Mouse (Mus musculus): ENCODE data around the gene Mcemp1.

The Mcemp1 gene

DNA sequence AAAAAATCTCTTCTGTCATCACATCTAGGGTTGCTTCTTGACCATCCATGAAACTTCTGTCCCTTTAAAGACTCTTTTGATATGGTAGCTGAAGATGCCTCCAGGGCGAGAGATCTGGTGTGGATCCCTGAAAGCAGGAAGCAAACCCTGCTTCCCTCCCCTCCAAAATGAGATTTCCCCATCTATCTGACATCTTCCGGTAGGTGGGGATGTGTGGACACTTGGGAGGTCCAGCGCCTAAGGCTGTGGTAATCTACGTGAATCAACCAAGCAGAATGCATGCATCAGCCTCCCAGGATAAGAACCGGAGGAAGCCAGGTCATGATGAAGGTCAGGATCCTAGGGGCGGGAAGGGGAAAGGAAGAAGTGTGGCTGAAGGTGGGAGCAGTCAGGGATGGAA lies at the start of gene Mcemp1:
TSS of gene Mcemp1 (plus strand) at position 248 of the 400 bp plus-strand sequence.
- DNase-seq (ENCODE audit: low spot score in 2 of 2), result no peak

DNA sequence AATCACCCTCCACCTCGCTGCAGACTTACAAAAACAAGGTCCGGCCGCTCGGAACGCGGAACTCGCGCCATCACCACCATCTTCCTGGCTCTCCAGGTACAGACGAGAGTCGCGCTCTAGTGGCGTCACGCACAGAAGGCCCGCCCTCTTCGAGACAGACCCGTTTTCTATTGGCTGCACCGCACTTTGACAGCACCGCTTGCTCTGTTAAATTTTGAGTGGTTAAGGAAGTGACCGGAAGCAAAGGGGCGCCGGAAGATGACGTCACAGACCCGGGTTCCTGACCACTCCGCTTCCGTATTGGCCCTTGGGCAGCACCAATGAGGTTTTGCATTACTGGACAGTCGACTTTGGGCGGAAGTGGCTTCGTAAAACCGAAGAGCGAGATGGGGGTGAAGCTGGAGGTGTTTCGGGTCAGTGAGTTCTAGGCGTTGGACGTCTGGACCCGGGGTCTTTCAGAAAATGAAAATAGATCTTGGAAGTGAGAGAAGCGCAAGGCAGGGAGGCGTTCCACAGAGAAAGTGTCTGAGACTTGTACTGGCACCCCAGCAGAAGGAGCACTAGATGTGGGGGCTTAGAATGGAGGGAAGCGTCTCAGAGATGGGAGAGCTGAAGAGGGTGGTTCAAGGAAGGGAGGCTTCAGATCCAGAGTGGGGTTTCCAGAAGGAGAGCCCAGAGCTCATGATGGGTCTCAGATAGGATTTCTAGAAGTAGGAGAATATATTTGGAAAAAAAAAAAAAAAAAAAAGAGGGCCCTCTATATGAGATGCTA lies 44.2 kb upstream of the Mcemp1 start, which contains the start of the genes Xab2 and Pet100:
TSS of gene Xab2 (minus strand) at position 118 of the 772 bp plus-strand sequence.
TSS of gene Pet100 (plus strand) at position 350 of the 772 bp plus-strand sequence.
- peak; percentile 97 to 98 for DNase-seq (ENCODE audit: low spot score in 2 of 2)

DNA sequence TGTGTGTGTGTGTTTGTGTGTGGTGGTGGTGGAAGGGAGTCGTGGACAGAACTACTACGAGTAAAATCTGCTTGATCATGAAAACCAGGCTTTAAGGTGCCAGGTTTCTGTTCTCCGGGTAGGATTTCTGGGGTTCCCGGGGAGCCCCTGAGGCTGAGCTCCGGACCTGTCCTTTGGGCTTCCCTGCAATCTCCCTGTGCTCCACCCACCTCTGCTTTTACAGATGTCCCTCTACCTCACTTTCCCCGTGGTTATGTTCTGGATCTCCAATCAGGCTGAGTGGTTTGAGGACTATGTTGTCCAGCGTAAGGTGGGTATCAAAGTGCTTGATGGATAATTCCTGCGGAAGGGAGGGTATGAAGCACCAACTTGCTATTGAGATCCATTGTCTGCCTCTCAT lies 43.4 kb upstream of the Mcemp1 start:
- no peak for DNase-seq (ENCODE audit: low spot score in 2 of 2)

DNA sequence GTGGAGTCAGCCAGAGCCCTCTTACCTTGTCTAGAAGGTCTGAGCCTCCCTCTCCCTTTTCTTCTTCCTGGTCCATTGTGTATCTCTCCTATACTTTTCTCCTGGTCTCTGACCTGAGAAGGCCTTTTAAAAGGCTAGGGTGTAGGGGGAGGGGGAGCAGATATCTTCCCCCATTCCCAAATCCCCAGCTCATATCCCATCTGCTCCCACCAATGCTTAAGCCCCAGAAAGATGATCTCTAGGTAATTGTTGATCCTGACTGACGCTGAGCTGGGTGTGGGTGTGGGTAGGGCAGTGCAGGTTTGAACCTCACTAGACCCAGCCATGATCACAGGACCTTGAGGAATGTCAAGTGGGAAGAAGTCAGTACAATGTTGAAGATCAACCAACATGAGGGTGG lies 40.1 kb upstream of the Mcemp1 start, which contains the start of gene Pcp2:
TSS of gene Pcp2 (minus strand) at position 101 of the 400 bp plus-strand sequence.
- no peak for DNase-seq (ENCODE audit: low spot score in 2 of 2)

DNA sequence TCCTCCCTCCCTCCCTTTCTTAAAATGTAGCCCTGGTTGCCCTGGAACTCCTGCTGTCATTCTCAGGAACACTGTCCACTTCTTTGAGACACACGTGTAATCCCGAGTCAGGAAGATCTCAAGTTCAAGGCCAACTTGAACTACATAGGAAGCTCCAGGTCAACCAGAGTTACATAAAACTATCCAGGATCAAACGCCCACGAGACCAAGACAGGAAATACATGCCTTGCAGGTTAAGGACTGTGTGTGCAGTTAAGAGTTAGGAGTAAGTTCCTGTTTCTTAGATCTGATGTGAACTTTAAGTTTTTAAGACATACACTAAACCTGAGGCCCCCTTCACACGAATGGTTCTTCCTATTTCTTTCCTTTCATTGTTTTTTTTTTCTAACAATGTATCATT lies 38.6 kb upstream of the Mcemp1 start:
- DNase-seq (ENCODE audit: low spot score in 2 of 2), result no peak

DNA sequence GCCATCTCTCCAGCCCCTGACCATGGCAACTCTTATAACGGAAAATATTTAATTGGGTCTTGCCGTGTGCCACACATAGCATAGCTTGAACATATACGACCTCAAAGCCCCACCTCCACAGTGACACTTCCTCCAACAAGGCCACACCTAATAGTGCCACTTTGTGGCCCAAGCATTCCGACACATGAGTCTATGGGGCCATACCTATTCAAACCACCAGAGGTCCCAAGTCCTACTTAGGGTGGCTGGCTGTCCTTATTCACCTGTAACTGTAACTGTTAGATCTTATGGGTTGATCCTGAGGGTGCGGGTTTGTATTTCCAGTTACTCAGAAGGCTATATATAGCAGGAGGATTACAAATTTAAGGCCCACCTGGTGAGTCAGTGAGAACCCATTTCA lies 37.5 kb upstream of the Mcemp1 start:
- peak in 1 of 2 experiments; percentile 38 for DNase-seq (ENCODE audit: low spot score in 2 of 2)

DNA sequence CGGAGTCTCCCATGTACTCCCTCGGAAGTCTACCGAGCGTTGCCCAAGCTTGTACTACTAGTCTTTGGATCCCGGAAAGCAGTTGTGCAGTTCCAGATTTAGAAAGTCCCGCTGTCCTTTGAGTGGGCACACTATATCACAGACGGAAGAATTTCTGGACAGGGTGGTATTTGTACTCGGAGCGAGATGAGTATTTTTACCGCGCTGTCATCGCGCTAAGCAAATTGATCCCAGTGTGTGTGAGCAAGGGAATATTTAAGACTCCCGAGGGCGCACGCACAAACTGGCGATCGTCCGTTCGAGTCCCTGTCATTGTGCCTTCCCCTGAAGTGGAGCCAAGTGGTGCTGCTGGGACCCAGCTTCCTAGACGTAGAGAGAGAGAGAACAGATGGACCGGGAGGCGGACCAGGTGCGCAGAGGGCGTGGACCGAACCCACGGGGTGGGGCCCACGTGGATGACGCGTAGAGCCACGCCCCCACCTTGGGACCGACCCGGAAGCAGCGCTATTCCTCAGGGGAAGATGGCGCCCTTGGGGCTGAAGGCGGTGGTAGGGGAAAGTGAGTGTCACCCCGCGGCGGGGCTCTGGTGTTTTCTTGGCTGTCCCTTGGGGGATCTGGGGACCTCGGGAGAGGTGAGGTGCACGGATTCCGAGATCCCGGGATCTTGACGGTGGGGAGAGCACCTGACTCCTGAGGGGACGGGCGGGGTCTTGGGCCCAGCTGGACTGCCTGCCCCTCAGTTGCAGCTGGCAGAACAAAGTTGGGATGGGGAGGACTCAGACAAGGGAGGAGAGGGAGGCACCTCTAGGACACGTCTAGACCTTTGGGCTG lies 34.7 kb upstream of the Mcemp1 start, which contains the start of gene Stxbp2:
TSS of gene Stxbp2 (plus strand) at position 309 of the 831 bp plus-strand sequence.
- peak; percentile 84 to 92 for DNase-seq (ENCODE audit: low spot score in 2 of 2)

DNA sequence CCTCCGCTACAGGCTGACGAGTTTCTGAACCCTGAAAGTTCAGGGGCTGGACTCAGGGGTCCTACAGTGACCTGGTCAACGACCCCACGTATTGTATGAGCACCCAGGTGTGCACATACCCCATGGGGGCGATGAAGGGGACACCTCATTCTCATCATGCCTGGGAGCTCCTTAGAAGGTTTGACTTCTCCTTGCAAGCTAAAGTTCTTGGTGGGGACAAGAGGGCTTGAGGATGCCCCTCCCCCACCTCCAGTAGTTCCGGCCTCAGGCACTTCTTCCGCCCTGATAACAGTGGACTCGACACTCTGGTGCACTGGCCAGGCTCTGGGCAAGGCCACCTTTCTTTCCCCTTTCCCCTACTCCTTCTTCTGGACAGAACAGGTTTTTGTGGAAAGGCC lies 34.1 kb upstream of the Mcemp1 start:
- no peak for DNase-seq (ENCODE audit: low spot score in 2 of 2)

DNA sequence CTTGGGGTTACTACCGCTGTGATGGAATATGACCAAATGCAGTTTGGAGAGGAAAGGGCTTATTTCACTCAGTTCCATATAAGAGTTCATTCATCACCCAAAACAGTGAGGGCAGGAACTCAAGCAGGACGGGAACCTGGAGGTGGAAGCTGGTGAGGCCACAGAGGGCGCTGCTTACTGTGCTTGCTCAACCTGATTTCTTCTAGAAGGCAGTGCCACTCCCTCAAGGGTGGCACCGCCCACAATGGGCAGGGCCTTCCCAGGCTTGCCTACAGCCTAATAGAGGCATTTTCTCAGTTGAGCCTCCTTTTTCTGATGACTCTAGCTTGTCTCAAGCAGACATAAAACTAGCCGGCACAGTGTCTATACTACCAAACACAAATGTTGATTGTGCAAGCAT lies 19.8 kb upstream of the Mcemp1 start:
- DNase-seq (ENCODE audit: low spot score in 2 of 2), result peak; percentile 73 to 78

DNA sequence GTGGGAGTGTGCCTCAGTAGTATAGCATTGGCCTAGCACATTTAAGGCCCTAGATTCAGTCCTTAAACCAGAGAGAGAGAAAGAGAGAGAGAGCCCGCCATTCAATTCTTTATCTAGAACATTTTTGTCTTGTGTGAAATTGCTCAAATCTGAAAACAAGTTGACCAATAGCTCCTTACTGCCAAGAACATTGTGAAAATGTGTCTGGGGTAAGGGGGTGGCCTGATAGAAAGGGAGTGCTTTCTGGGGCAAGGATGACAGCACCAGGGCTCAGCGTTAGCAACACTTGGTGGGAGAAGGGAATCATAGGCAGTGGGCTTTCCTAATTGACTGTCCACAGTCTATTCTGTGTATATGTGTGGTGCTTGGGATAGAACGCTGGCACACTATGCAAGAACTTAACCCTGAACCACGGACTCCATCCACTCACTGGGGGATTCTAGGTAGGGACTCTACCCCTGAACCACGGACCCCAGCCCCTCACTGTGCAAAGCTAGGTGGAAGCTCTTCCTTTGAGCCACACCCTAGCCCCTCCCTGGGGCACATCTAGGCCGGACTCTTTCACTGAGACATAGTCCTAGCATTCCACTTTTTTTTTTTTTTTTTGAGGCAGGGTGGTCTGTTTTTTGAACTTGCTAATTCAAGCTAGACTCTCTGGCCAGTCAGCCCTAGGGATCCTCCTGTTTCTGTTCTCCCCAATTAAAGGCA lies 18.6 kb upstream of the Mcemp1 start:
- DNase-seq (ENCODE audit: low spot score in 2 of 2), result no peak

DNA sequence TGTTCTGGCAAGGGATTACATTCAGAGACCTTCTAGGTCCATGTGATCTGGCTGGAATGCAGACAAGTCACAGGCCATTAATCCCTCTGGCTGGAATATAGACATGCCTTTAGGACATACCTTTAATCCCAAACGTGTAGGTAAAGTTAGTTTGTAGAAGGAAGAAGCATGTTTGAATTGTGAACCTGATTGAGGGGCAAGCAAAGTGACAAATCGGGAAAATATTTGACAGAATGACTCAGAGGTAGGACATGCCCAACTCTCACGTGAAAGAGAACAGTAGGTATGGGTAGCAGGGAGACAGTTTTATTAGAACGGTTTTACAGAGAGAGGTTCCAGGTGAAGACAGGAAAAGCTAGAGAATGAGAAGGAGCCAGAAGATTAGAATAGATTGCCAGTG lies 18.0 kb upstream of the Mcemp1 start:
- no peak for DNase-seq (ENCODE audit: low spot score in 2 of 2)

DNA sequence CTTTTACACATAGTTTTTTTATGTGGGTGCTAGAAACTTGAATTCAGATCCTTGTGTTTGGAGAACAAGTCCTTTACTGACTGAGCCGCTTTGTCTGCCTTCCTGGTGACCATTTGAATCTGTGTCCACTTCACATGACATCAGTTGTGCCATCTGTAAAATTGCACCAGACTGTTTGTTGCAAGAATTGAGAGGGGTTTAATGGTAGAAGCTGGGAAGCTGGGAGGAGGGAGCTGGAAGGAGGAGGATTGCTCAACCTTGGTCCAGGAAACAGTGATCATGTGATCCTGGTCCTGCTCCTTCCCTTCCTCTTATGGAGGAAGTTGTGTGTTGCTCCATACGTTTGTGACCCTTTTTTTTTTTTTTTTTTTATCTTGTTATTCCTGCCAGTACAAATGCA lies 17.3 kb upstream of the Mcemp1 start:
- no peak for DNase-seq (ENCODE audit: low spot score in 2 of 2)

DNA sequence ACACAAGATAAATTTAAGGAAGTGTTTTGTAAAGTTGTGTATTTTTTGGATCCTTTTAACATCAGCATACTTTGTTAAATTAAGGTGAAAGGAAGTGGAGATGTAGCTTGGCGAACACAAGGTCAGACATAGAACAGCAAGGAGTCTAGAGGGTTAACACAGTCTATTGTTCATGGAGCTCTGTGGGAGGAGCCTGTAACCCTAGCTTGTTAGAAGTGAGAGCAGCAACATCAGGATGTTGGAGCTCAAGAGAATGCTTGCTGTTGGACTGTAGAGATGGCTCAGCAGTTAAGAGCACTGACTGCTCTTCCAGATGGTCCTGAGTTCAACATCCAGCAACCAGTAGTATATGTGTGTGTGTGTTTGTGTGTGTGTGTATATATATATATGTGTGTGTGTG lies 16.6 kb upstream of the Mcemp1 start:
- no peak for DNase-seq (ENCODE audit: low spot score in 2 of 2)

DNA sequence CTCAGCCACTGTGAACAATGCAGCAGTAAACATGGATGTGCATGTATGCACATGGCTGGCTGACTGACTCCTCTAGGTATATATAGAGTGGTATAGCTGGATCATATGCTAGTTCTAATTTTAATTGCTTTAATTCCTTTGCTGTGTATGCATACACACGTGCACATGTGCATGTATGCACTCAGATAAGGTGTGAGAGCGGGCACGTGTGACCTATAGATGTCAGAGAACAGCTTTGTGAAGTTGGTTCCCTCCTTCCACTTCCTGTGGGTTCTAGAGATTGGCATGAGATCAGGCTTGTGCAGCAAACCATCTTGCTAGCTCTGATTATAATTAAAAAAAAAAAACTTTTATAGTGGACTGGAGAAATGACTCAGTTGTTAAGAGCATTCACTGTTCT lies 12.7 kb upstream of the Mcemp1 start:
- no peak for DNase-seq (ENCODE audit: low spot score in 2 of 2)

DNA sequence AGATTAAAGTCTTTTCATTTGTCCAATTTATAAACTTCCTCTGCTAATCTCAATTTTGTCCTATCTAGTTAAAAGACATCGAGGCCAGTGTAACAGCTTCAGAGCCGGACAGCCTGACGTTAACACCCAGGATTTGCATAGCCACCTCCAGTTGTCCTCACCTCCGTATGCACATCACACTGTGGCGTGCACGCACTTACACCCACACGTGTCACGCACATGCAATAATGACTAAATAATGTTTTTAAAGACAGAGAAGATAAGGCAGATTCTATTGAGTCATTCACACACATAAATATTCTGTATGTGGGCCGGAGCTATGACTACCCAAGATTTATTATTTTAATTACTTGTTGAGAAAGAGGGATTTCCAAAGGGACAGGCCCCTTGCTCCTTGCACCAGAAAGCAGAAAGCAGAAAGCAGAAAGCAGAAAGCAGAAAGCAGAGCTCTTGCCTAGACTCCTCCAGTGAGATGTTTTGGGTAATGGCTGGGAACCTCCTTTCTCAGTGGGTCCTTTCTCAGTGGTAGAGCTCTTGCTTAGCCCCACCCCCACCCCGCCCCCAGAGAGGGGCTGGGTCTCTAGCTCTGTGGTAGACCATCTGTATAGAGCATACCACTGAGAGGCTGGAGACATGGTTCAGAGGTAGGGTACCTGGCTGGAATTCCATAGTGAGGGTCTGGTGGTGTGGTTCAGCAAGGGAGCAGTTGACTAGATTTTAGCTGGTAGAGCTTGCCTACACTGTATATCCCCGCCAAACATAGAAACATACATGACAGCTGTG lies 10.6 kb upstream of the Mcemp1 start:
- no peak for DNase-seq (ENCODE audit: low spot score in 2 of 2)

DNA sequence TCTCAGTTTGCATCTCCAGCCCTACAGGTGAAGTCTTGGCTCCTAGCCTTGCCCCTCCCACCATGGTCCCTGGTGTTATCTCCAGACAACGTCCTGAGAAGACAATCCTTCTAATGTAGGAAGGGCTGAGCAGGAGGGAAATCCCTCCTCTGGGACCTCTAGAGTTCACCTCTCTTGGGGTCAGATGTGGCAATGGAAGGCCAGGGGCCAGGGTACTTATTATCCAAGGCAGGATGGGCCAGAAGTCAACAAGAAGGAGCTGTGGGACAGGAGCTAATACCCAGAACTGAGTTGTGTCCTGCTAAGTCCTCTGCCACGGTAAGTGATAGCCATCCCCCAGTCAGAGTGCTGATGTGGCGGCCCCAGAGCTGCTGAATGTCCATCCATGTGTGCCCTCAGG lies 10.0 kb upstream of the Mcemp1 start, which contains the start of gene Retn:
TSS of gene Retn (plus strand) at position 245 of the 400 bp plus-strand sequence.
- no peak for DNase-seq (ENCODE audit: low spot score in 2 of 2)

DNA sequence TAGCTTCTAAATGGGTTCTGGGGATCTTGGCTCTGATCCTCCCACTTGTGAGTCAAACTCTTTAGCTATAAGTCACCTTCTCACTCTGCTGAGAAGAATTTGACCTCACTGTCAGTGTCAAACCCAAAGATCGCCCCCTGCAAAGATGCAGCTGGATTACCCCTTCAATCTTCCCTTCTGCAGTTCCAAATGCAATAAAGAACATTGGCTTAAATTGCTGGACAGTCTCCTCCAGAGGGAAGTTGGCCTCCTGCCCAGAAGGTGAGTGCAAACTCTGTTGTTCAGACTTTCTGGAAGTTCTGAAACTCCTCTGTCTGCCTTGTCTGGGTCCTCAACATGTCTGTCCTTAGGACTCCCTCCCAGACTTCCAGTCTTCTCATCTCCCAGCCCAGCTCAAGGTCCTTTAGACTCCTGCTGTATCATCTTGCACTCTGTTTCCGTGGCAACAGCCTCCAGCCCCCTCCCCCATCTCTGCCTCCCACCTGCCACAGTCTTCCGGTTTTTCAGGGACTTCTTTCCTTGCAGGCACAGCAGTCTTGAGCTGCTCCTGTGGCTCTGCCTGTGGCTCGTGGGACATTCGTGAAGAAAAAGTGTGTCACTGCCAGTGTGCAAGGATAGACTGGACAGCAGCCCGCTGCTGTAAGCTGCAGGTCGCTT lies 8.7 kb upstream of the Mcemp1 start:
- no peak for DNase-seq (ENCODE audit: low spot score in 2 of 2)

DNA sequence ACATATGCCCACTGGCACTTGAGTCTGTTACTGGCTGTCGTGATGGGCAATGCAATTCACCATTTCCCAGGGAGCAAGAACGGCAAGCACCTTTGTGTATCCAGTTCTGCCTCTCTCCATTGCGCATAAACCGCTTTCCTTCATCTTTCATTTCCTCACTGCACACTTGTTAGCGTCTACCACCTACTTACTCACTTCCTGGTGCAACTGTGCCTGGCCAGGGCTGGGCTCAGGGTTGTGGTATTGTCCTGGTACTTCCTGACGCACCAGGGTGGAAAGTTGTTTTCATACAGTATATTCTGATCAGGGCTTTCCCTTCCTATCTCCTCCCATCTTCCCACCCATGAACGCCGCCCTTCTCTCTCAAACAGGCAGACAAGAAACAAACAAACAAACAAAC lies 4.7 kb upstream of the Mcemp1 start:
- DNase-seq (ENCODE audit: low spot score in 2 of 2), result no peak

DNA sequence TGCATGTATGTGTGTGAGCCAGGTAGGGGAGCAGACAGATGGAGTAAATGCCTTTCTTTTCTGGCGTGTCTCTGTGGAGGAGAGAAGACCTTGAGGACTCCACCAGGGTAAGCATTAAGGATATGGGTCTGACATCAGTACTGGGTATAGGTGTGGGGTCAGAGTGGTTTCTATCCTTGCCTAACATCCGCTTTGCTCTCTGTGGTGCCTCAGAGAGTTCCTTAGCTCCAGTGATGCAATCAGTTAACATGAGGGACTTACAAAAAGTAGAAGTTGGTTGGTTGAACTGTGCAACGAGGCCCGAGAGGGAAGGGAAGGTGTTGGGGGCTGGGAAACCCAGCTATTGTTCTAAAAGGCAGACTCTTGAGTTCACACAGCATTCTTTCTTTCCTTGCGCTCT lies 1.1 kb upstream of the Mcemp1 start:
- peak in 1 of 2 experiments; percentile 33 for DNase-seq (ENCODE audit: low spot score in 2 of 2)

DNA sequence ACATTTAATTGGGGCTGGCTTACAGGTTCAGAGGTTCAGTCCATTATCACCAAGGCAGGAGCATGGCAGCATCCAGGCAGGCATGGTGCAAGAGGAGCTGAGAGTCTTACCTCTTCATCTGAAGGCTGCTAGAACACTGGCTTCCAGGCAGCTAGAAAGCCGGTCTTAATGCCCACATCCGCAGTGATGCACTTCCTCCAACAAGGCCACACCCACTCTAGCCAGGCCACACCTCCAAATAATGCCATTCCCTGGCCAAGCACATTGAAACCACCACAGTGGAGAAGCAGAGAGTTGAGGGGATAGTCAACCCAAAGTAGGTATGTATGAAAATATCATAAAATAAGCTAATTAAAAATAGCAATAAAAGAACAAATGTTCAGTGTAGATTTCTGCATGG lies 4.8 kb downstream of the Mcemp1 start:
- peak in 1 of 2 experiments; percentile 53 for DNase-seq (ENCODE audit: low spot score in 2 of 2)
